Mouse (Mus musculus): ENCODE results near the gene Ap3b2. TPM values are rescaled to one million over a fixed set of nuclear protein-coding genes. Genes with fewer than 3 reads are reported as not detected.
"Not testable (repeated sequence)": the region's sequence is repeated elsewhere in the genome, so short reads cannot be mapped to it uniquely, and the experiment has no call there.

Ap3b2 gene
- polyA plus RNA-seq, 1 experiment from 2014 or later = 2.7 TPM

DNA sequence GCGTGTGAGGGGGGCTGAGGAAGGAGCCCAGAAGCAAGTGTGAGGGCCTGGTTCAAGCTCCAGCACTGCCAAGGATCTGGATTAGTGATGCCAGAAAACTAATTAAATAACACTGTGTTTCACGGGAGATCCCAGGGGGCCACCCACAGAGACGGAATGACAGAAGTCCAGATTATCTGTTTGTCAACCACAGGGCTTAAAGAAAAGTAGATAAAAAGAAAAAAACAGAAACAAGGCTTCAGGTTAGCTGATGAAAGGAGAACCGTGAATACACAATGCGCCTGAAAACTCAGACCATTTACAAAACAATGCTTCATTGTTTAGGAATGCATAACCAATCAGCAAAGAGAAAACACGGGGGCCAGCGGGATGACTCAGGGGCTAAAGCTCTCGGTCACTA lies 12.9 kb downstream of the Ap3b2 start:
- H3K9ac ChIP-seq (ENCODE audit: low read depth, low read length) = no peak overlapping the region
- WGBS = 10% methylated on average over 8 of the region's 8 CpGs
- 0 out of 2 replicates have a peak, but pooled peaks cover 3% of the 10 kb centered on the region for H3K27me3 ChIP-seq (replicated peaks; ENCODE audit: control insufficient read depth, insufficient read depth, low read length)
- H3K9me3 ChIP-seq (ENCODE audit: control insufficient read depth) = no peaks in the 10 kb centered on the region
- H3K36me3 ChIP-seq (ENCODE audit: control insufficient read depth, insufficient read depth) = no peaks in the 10 kb centered on the region
- no peak overlapping the region for H3K4me3 ChIP-seq (ENCODE audit: low read depth, low read length)
- H3K27ac ChIP-seq (ENCODE audit: low read depth, low read length) = no peak overlapping the region
- H3K4me1 ChIP-seq (replicated peaks; ENCODE audit: control insufficient read depth, insufficient read depth, low read length) = no peaks in the 10 kb centered on the region
- TF ChIP-seq CTCF (IDR thresholded peaks at IDR 0.05; ENCODE audit: low read depth) = no peak
- H3K4me2 ChIP-seq (replicated peaks; ENCODE audit: low read depth) = no peak overlapping the region
- ATAC-seq = no peak

DNA sequence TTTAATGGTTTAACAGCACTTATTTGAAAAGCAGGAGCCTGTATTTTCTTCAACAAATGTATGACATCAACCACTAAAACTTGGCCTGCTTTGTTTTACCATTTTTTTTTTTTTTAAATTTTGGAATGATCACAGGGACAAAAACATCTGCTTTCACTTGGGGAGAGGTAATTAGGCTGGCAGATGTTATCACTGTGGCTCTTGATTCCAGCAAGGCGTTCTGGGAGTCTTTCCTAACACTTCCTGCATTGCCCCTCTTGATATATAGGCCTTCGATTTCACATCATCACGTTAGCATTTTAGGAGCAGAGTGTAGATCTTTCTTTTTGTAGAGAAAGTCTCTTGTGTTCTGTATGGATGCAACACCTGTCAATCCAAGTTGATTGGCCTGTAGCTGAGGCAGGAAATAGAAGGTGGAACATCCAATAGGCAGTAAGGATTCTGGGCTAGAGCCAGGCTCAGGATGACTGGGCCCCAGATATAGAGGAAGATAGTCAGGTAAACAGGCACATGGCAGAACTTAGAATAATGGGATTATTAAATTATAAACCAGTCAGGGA lies 14.1 kb downstream of the Ap3b2 start:
- 58% methylated on average over 3 of the region's 3 CpGs for WGBS
- Histone ChIP-seq H3K9ac (ENCODE audit: low read depth, low read length) (no peak overlapping the region), H3K27me3 (replicated peaks; ENCODE audit: control insufficient read depth, insufficient read depth, low read length) (0 out of 2 replicates have a peak, but pooled peaks cover 3% of the 10 kb centered on the region), H3K4me2 (replicated peaks; ENCODE audit: low read depth) (no peak overlapping the region), H3K4me3 (ENCODE audit: low read depth, low read length) (no peak overlapping the region), H3K36me3 (ENCODE audit: control insufficient read depth, insufficient read depth) (no peaks in the 10 kb centered on the region), H3K27ac (ENCODE audit: low read depth, low read length) (no peak overlapping the region), H3K9me3 (ENCODE audit: control insufficient read depth) (no peaks in the 10 kb centered on the region), H3K4me1 (replicated peaks; ENCODE audit: control insufficient read depth, insufficient read depth, low read length) (no peaks in the 10 kb centered on the region)
- no peak for ATAC-seq
- TF ChIP-seq CTCF (IDR thresholded peaks at IDR 0.05; ENCODE audit: low read depth) = no peak

DNA sequence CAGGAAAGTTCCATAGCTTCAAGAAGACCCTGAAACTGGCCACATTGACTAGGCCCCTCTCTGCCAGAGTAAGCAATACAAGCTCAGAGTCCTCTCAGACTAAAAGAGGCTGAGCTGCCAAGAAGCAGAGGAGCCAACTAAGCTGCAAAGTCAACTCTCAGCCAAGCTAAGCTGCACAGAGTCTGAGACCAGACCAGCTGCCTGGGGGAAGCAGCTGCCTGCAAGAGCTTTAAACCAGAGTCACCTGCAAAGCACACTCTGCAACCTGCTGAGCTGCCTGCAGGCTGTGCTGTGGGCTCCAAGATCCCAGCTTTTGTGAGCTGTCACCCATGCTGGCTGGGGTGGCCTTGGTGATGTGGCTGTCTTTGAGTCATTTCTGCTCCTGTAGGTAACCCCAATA lies 15.5 kb downstream of the Ap3b2 start:
- H3K27me3 ChIP-seq (replicated peaks; ENCODE audit: control insufficient read depth, insufficient read depth, low read length); H3K4me3 ChIP-seq (ENCODE audit: low read depth, low read length); H3K27ac ChIP-seq (ENCODE audit: low read depth, low read length); ATAC-seq; H3K9ac ChIP-seq (ENCODE audit: low read depth, low read length); H3K4me2 ChIP-seq (replicated peaks; ENCODE audit: low read depth); H3K36me3 ChIP-seq (ENCODE audit: control insufficient read depth, insufficient read depth); H3K4me1 ChIP-seq (replicated peaks; ENCODE audit: control insufficient read depth, insufficient read depth, low read length); H3K9me3 ChIP-seq (ENCODE audit: control insufficient read depth): not testable (repeated sequence)
- peak; percentile 18; the same call in 1 of the 2 replicates for TF ChIP-seq CTCF (IDR thresholded peaks at IDR 0.05; ENCODE audit: low read depth)

DNA sequence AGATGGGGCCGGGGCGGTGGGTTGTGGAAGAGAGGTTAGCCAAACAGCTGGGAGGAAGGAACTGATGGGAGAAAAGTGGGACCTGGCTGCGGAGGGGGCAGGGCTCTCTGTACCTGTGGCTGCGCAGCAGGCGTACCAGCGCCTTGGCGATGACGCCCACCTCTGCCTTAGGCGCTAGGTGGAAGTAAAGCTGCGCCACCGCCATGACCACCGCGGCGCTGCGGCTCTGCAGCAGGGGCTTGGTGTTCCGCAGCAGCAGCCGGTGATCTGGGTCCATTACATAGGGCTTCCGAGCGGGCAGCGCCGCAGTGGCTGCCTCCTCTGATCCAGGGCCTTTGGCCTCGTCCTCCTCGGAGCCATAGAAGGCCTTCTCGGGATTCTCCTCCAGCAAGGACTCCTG lies 16.9 kb downstream of the Ap3b2 start:
- no peaks in the 10 kb centered on the region for H3K4me1 ChIP-seq (replicated peaks; ENCODE audit: control insufficient read depth, insufficient read depth, low read length)
- no peak overlapping the region for H3K4me3 ChIP-seq (ENCODE audit: low read depth, low read length)
- no peak overlapping the region for H3K27ac ChIP-seq (ENCODE audit: low read depth, low read length)
- ATAC-seq = no peak
- H3K36me3 ChIP-seq (ENCODE audit: control insufficient read depth, insufficient read depth) = no peaks in the 10 kb centered on the region
- H3K9me3 ChIP-seq (ENCODE audit: control insufficient read depth) = no peaks in the 10 kb centered on the region
- WGBS = 3% methylated on average over 24 of the region's 24 CpGs
- no peak overlapping the region for H3K4me2 ChIP-seq (replicated peaks; ENCODE audit: low read depth)
- no peak overlapping the region for H3K9ac ChIP-seq (ENCODE audit: low read depth, low read length)
- 0 out of 2 replicates have a peak, but pooled peaks cover 3% of the 10 kb centered on the region for H3K27me3 ChIP-seq (replicated peaks; ENCODE audit: control insufficient read depth, insufficient read depth, low read length)
- TF ChIP-seq CTCF (IDR thresholded peaks at IDR 0.05; ENCODE audit: low read depth) = no peak

DNA sequence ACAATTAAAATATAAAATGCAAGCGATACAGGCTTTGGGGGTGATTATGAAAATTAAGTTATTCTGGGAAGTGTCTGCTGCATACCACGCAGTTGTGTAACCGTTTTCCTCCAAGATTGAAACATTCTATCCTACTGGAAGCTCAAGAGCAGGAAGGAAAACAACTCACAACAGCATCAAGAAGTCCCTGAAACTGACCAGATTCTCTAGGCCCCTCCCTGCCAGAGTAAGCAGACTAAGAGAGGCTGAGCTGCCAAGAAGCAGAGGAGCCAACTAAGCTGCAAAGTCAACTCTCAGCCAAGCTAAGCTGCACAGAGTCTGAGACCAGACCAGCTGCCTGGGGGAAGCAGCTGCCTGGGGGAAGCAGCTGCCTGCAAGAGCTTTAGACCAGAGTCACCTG lies 18.5 kb downstream of the Ap3b2 start:
- WGBS = 73% methylated on average over 3 of the region's 3 CpGs
- Histone ChIP-seq H3K4me1 (replicated peaks; ENCODE audit: control insufficient read depth, insufficient read depth, low read length) (no peaks in the 10 kb centered on the region), H3K36me3 (ENCODE audit: control insufficient read depth, insufficient read depth) (no peaks in the 10 kb centered on the region), H3K4me3 (ENCODE audit: low read depth, low read length) (no peak overlapping the region), H3K4me2 (replicated peaks; ENCODE audit: low read depth) (no peak overlapping the region), H3K9me3 (ENCODE audit: control insufficient read depth) (no peaks in the 10 kb centered on the region), H3K9ac (ENCODE audit: low read depth, low read length) (no peak overlapping the region), H3K27me3 (replicated peaks; ENCODE audit: control insufficient read depth, insufficient read depth, low read length) (0 out of 2 replicates have a peak, but pooled peaks cover 3% of the 10 kb centered on the region), H3K27ac (ENCODE audit: low read depth, low read length) (no peak overlapping the region)
- TF ChIP-seq CTCF (IDR thresholded peaks at IDR 0.05; ENCODE audit: low read depth) = no peak
- ATAC-seq = no peak

DNA sequence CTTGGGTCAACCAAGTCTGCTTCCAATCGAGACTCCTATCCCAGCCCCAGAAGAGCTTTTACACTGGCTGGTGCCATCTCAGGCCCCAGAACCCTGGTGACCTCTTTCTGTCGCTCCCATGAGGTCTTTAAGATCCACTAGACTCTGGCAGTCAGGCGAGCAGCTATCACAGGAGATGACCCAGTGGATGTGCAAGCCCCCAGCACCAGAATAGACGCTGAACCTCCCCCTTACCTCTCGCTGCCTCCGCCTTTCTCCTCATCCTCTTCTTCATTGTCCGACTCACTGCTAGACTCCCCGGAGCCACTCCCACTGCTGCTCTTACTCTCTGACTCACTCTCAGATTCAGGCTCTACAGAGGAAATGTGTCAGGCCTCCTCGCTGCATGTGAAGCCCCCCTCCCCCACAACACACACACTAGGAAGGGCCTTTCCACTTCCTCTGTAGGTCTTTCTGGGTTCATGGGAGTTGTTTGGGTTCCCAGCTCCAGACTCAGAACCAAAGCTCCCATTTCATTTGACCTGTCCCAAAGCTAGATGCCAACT lies 28.7 kb downstream of the Ap3b2 start:
- H3K9ac ChIP-seq (ENCODE audit: low read depth, low read length) = no peak overlapping the region
- no peak overlapping the region for H3K4me2 ChIP-seq (replicated peaks; ENCODE audit: low read depth)
- H3K9me3 ChIP-seq (ENCODE audit: control insufficient read depth) = no peaks in the 10 kb centered on the region
- WGBS = 74% methylated on average over 9 of the region's 9 CpGs
- H3K27ac ChIP-seq (ENCODE audit: low read depth, low read length) = no peak overlapping the region
- no peak overlapping the region for H3K4me3 ChIP-seq (ENCODE audit: low read depth, low read length)
- no peak for ATAC-seq
- H3K4me1 ChIP-seq (replicated peaks; ENCODE audit: control insufficient read depth, insufficient read depth, low read length) = no peaks in the 10 kb centered on the region
- 0 out of 2 replicates have a peak, but pooled peaks cover 4% of the 10 kb centered on the region for H3K27me3 ChIP-seq (replicated peaks; ENCODE audit: control insufficient read depth, insufficient read depth, low read length)
- H3K36me3 ChIP-seq (ENCODE audit: control insufficient read depth, insufficient read depth) = no peaks in the 10 kb centered on the region
- no peak for TF ChIP-seq CTCF (IDR thresholded peaks at IDR 0.05; ENCODE audit: low read depth)

Measured in intestine, postnatal 0 days (tissue).